Mouse (Mus musculus) midbrain, postnatal 0 days (tissue): ENCODE measurements around the gene Hdac4. TPM values are rescaled to one million over a fixed set of nuclear protein-coding genes. Genes with fewer than 3 reads are reported as not detected.
A peak's percentile ranks its signal among the peaks of the same experiment; 100 is the strongest.

ENCODE experiments used
- ATAC-seq: fragments of 200-750 bp; cut with Nextera tagmentation; 2 replicates; pipeline ENCODE4 v1.8.0; 2017; ENCODE audit warnings: moderate number of reproducible peaks, mild to moderate bottlenecking, moderate TSS enrichment, moderate library complexity; ENCODE audit not compliant: low FRiP score
- DNase-seq: peaks from one replicate; pipeline ENCODE4 v3.0.0-alpha.2; 2015; ENCODE audit warnings: low spot score
- H3K27ac ChIP-seq: fragments of 300-500 bp; sonication (generic); 2 replicates; pipeline ENCODE4 v1.5.1; 2014; ENCODE audit warnings: low read depth, mild to moderate bottlenecking, low read length, mixed read lengths
- H3K27me3 ChIP-seq: fragments of 300-500 bp; sonication (generic); 2 replicates; pipeline ENCODE4 v1.6.1; 2014; ENCODE audit warnings: low read length, control low read depth, mixed read lengths; ENCODE audit not compliant: insufficient read depth
- H3K36me3 ChIP-seq: fragments of 300-500 bp; sonication (generic); 2 replicates; pipeline ENCODE4 v1.6.1; 2014; ENCODE audit warnings: low read length, control low read depth, mixed read lengths; ENCODE audit not compliant: insufficient read depth
- H3K4me1 ChIP-seq: fragments of 300-500 bp; sonication (generic); 2 replicates; pipeline ENCODE4 v1.6.1; 2014; ENCODE audit warnings: mild to moderate bottlenecking, control low read depth, antibody characterized with exemption, low read length, mixed read lengths; ENCODE audit not compliant: insufficient read depth
- H3K4me2 ChIP-seq: fragments of 300-500 bp; sonication (generic); 2 replicates; pipeline ENCODE4 v1.6.1; 2014; ENCODE audit warnings: low read depth, mild to moderate bottlenecking, low read length, mixed read lengths; ENCODE audit not compliant: poor library complexity, severe bottlenecking
- H3K4me3 ChIP-seq: fragments of 300-500 bp; sonication (generic); 2 replicates; pipeline ENCODE4 v1.5.1; 2014; ENCODE audit warnings: low read depth, mild to moderate bottlenecking, low read length, moderate library complexity
- H3K9ac ChIP-seq: fragments of 300-500 bp; sonication (generic); replicated peaks from 2 replicates; pipeline ENCODE4 v1.6.1; 2014; ENCODE audit warnings: mild to moderate bottlenecking, low read length, moderate library complexity, mixed read lengths; ENCODE audit not compliant: poor library complexity, severe bottlenecking
- H3K9me3 ChIP-seq: fragments of 300-500 bp; sonication (generic); 2 replicates; pipeline ENCODE4 v1.6.1; 2016; ENCODE audit warnings: low read length, control low read depth
- CTCF ChIP-seq: IDR thresholded peaks from 2 replicates; pipeline ENCODE4 v1.5.1; 2016; ENCODE audit warnings: antibody characterized with exemption, mild to moderate bottlenecking
- WGBS: fragments of 180-500 bp; shearing (Covaris S2); extraction: QIAGEN DNeasy Blood & Tissue Kit; methylation state at CpG from one replicate; pipeline ENCODE4 v1.1.7; 2014; 5-methylcytosine and 5-hydroxymethylcytosine counted together
- polyA plus RNA-seq: library from polyadenylated mRNA; unstranded; fragments of >200 nt; fragmentation: Nextera tagmentation; extraction: Ambion mirVana; gene quantifications from 2 replicates; pipeline ENCODE4 v1.2.1, GENCODE M21; 2015
- total RNA-seq: library from RNA; depleted of rRNA; stranded (reverse); fragments of >200 nt; gene quantifications from 2 replicates; pipeline ENCODE4 v1.2.3, GENCODE M21; 2014

The Hdac4 gene
- total and polyA plus RNA-seq, 2 experiments from 2014 or later = 18.1 to 51.8 TPM

DNA sequence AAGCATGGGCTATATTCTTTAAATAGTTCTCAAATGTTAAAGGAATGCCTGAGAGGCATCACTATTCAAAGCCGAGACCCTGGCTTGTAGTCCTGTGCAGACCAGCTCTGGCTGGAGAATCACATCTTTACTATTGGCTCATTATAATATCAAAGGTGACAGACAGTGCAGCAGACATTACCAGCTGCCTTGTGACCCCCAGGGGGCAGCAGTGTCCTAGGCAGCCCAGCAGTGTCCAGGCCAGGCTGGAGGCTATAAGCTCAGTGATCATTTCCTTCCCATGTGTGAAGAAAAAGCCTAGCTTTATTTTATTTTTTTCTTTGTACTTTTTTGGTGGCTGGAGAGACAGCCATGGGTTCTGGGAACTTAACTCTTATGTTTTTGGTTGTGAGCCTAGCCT lies 233.2 kb downstream of the Hdac4 start:
- TF ChIP-seq CTCF = peak; percentile 85
- DNase-seq = peak; percentile 67
- Histone ChIP-seq H3K36me3 (peaks cover 52% of the 10 kb centered on the region), H3K9ac (no peak overlapping the region), H3K4me1 (no peaks in the 10 kb centered on the region), H3K27ac (no peak overlapping the region), H3K27me3 (no peaks in the 10 kb centered on the region), H3K9me3 (no peaks in the 10 kb centered on the region), H3K4me2 (no peak overlapping the region), H3K4me3 (no peak overlapping the region)
- ATAC-seq = peak; percentile 53
- 28% methylated on average over 1 of the region's 1 CpGs for whole genome bisulfite sequencing

DNA sequence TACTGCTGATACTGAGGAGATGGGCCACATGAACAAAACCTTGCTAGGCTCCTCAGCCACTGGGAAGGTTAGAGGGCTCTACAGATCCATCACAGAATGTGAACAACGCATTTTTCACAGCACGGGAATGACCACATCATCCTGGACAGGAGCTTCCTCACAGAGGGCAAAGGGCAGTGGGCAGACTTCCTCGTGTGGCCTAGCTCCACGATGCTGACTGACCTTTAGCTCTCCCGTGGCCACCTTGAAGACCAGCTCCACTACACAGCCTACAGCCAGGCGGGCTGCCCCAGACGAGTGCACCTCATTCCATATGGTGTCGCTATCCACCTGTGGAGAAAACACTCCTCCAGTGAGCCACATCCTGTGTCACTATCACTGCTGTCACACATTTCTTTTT lies 234.3 kb downstream of the Hdac4 start:
- H3K4me3 ChIP-seq = no peak overlapping the region
- WGBS = 93% methylated on average over 8 of the region's 8 CpGs
- no peak for ATAC-seq
- H3K4me1 ChIP-seq = no peaks in the 10 kb centered on the region
- no peak overlapping the region for H3K9ac ChIP-seq
- H3K36me3 ChIP-seq = peaks cover 48% of the 10 kb centered on the region
- H3K27ac ChIP-seq = no peak overlapping the region
- DNase-seq = no peak
- no peak overlapping the region for H3K4me2 ChIP-seq
- no peak for TF ChIP-seq CTCF
- no peaks in the 10 kb centered on the region for H3K9me3 ChIP-seq
- H3K27me3 ChIP-seq = no peaks in the 10 kb centered on the region

DNA sequence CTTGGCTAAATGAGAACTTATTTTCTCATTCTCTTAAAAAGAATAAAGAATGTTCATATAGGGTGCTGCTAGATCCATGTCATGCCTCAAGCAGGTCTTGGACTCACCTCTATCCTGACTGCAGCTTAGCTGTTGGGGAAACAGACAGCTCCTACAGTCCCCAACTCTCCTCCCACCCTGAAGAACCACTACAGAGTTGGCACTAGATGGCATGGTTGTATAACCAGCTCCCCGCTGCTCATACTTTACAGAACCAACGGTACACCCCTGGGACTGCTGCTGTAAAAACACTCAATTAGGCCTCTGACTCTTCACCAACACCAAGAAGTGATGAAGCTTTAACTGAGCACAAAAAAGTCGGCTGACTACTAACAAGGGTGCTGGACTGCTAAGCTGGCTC lies 235.6 kb downstream of the Hdac4 start:
- peaks cover 53% of the 10 kb centered on the region for H3K36me3 ChIP-seq

DNA sequence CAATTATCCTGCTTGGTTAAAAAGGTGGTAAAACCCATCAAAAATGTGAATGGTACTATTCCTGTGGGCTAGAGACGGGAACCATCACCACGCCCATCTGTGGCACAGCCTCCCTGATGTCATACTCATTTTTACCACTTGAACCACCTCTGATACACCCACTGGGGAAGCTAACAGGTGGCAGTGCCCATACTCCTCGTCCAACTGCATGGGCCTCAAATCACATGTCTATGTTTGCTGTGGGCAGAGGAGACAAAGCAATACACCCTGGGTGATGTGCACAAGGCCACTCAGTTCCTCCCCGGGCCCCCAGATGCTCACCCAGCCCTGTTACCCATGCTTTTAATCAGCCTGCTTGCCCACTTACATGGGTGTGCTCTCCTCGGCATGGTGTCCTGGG lies 236.5 kb downstream of the Hdac4 start:
- ATAC-seq = no peak
- no peaks in the 10 kb centered on the region for H3K27me3 ChIP-seq
- peaks cover 55% of the 10 kb centered on the region for H3K36me3 ChIP-seq
- H3K4me3 ChIP-seq = no peak overlapping the region
- H3K27ac ChIP-seq = no peak overlapping the region
- H3K9me3 ChIP-seq = no peaks in the 10 kb centered on the region
- no peak for DNase-seq
- no peak for TF ChIP-seq CTCF
- WGBS = 92% methylated on average over 5 of the region's 5 CpGs
- no peak overlapping the region for H3K4me2 ChIP-seq
- no peaks in the 10 kb centered on the region for H3K4me1 ChIP-seq
- H3K9ac ChIP-seq = no peak overlapping the region

More for the DNA sequence above, 235.6 kb downstream of the Hdac4 start:
- Histone ChIP-seq H3K9ac (no peak overlapping the region), H3K27ac (no peak overlapping the region), H3K27me3 (no peaks in the 10 kb centered on the region), H3K9me3 (no peaks in the 10 kb centered on the region), H3K4me3 (no peak overlapping the region), H3K4me1 (no peaks in the 10 kb centered on the region), H3K4me2 (no peak overlapping the region)
- DNase-seq (peak; percentile 25), ATAC-seq (no peak)
- 83% methylated on average over 3 of the region's 3 CpGs for WGBS
- TF ChIP-seq CTCF = peak; percentile 34

DNA sequence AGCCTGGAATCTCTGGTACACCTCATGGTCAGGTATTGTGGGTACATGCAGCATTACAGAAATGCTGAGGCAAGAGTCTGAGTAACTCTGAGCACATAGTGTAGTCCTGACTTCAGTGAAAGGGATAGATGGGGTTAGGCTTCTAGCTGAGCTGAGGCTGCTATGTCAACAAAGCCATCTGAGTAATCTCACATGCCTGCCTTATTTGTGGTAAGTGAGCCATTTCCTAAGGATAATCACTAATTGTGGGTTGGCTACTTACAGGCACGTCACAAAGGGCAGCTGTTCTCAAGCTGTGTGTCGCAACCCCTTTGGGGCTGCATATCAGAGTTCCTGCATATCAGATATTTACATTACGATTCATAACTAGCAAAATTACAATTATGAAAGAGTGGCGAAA lies 239.3 kb downstream of the Hdac4 start:
- no peak overlapping the region for H3K4me2 ChIP-seq
- DNase-seq (no peak), ATAC-seq (no peak)
- no peaks in the 10 kb centered on the region for H3K4me1 ChIP-seq
- H3K9me3 ChIP-seq = no peaks in the 10 kb centered on the region
- no peak for TF ChIP-seq CTCF
- no peak overlapping the region for H3K9ac ChIP-seq
- H3K27me3 ChIP-seq = no peaks in the 10 kb centered on the region
- no peak overlapping the region for H3K27ac ChIP-seq
- 93% methylated on average over 4 of the region's 4 CpGs for WGBS
- H3K36me3 ChIP-seq = peaks cover 64% of the 10 kb centered on the region
- no peak overlapping the region for H3K4me3 ChIP-seq

DNA sequence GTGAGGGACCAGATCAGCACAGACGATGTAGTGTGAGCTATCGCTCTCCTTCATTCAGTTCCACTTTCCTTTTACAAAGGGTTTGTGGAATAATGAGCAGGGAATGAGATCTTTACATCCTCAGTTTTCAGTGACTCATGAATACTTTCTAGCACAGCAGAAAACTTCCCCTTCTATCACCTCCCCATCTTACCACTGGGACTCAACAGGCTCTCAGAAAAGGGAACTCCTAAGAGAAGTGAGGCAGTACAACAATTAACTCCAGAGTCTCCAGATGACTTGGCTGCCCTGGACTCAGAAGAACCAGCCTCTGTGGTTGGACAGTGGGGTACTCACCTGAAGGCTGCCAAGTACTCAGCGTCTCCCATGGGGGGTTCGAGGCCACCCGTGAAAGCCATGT lies 240.5 kb downstream of the Hdac4 start:
- H3K4me3 ChIP-seq = no peak overlapping the region
- no peaks in the 10 kb centered on the region for H3K27me3 ChIP-seq
- peaks cover 54% of the 10 kb centered on the region for H3K36me3 ChIP-seq
- no peak overlapping the region for H3K27ac ChIP-seq
- no peaks in the 10 kb centered on the region for H3K4me1 ChIP-seq
- DNase-seq = no peak
- ATAC-seq = no peak
- WGBS = 92% methylated on average over 5 of the region's 5 CpGs
- H3K9ac ChIP-seq = no peak overlapping the region
- TF ChIP-seq CTCF = no peak
- no peak overlapping the region for H3K4me2 ChIP-seq
- H3K9me3 ChIP-seq = no peaks in the 10 kb centered on the region
